Mouse (Mus musculus) lung, postnatal 0 days (tissue): ENCODE results near the gene Sergef. TPM values are rescaled to one million over a fixed set of nuclear protein-coding genes. Genes with fewer than 3 reads are reported as not detected.
"Not testable (repeated sequence)": the region's sequence is repeated elsewhere in the genome, so short reads cannot be mapped to it uniquely, and the experiment has no call there.

Source experiments
- ATAC-seq: fragments of 200-750 bp; cut with Nextera tagmentation; 2 replicates; pipeline ENCODE4 v1.8.0; 2017; ENCODE audit warnings: moderate library complexity
- DNase-seq: peaks from one replicate; pipeline ENCODE4 v3.0.0-alpha.2; 2016; ENCODE audit warnings: low spot score
- H3K27ac ChIP-seq: fragments of 300-500 bp; sonication (generic); 2 replicates; pipeline ENCODE4 v1.5.1; 2014; ENCODE audit warnings: antibody characterized with exemption, mild to moderate bottlenecking, low read length, mixed read lengths
- H3K27me3 ChIP-seq: fragments of 300-500 bp; sonication (generic); replicated peaks from 2 replicates; pipeline ENCODE4 v1.6.1; 2014; ENCODE audit warnings: low read length, mixed read lengths; ENCODE audit not compliant: insufficient read depth
- H3K36me3 ChIP-seq: fragments of 300-500 bp; sonication (generic); 2 replicates; pipeline ENCODE4 v1.6.1; 2014; ENCODE audit warnings: low read length, mixed read lengths; ENCODE audit not compliant: insufficient read depth
- H3K4me1 ChIP-seq: fragments of 300-500 bp; sonication (generic); 2 replicates; pipeline ENCODE4 v1.6.1; 2014; ENCODE audit warnings: antibody characterized with exemption, low read depth, low read length, mixed read lengths; ENCODE audit not compliant: insufficient read depth
- H3K4me2 ChIP-seq: fragments of 300-500 bp; sonication (generic); replicated peaks from 2 replicates; pipeline ENCODE4 v1.6.1; 2014; ENCODE audit warnings: low read depth, mild to moderate bottlenecking, low read length, moderate library complexity, mixed read lengths
- H3K4me3 ChIP-seq: fragments of 300-500 bp; sonication (generic); 2 replicates; pipeline ENCODE4 v1.5.1; 2014; ENCODE audit warnings: low read depth, low read length
- H3K9ac ChIP-seq: fragments of 300-500 bp; sonication (generic); replicated peaks from 2 replicates; pipeline ENCODE4 v1.6.1; 2014; ENCODE audit warnings: low read depth, mild to moderate bottlenecking
- H3K9me3 ChIP-seq: fragments of 300-500 bp; sonication (generic); 2 replicates; pipeline ENCODE4 v1.6.1; 2016; ENCODE audit warnings: low read length, mixed read lengths
- CTCF ChIP-seq: IDR thresholded peaks from 2 replicates; pipeline ENCODE4 v1.5.1; 2016; ENCODE audit warnings: antibody characterized with exemption, mild to moderate bottlenecking
- EP300 ChIP-seq: IDR thresholded peaks from 2 replicates; pipeline ENCODE4 v1.6.1; 2016; ENCODE audit warnings: antibody characterized with exemption, mild to moderate bottlenecking, control low read depth
- WGBS: fragments of 180-500 bp; shearing (Covaris S2); extraction: QIAGEN DNeasy Blood & Tissue Kit; methylation state at CpG from one replicate; pipeline ENCODE4 v1.1.7; 2014; 5-methylcytosine and 5-hydroxymethylcytosine counted together
- polyA plus RNA-seq: library from polyadenylated mRNA; unstranded; fragments of >200 nt; fragmentation: Nextera tagmentation; extraction: Ambion mirVana; gene quantifications from 2 replicates; pipeline ENCODE4 v1.2.1, GENCODE M21; 2015

Gene Sergef
- polyA plus RNA-seq = 7.2 and 8.3 TPM in 2 replicates

DNA sequence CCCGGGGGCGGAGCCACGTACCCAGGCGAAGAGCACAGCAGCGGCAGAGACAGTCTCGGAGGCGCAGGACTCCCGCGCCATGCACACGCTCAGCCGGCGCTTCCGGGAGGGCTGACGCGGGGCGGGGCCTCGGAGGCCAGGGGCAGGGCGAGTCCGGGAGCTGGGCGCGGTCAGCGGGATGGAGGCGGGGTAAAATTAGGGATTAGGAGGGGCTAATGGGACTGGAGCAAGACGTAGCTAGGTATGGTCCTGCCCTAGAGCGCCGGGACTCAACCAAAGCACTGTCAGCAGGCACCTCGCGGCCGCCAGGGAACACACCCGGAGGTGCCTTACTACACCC, at the start of gene Sergef:
Sergef (minus strand) TSS at position 116 of the 340 bp plus-strand sequence.
- H3K9ac ChIP-seq = peak within 1 kb of the TSS; percentile 44; the same call in 1 of the 2 replicates
- peak within 1 kb of the TSS; percentile 98 for H3K4me2 ChIP-seq
- TF ChIP-seq EP300 = no peak
- TF ChIP-seq CTCF = no peak
- no peaks in the 10 kb centered on the region for H3K36me3 ChIP-seq
- 0 out of 2 replicates have a peak, but pooled peaks cover 7% of the 10 kb centered on the region for H3K4me1 ChIP-seq
- H3K27me3 ChIP-seq = no peaks in the 10 kb centered on the region
- DNase-seq (peak; percentile 93), ATAC-seq (peak; percentile 98)
- H3K27ac ChIP-seq = 0 out of 2 replicates have a peak within 1 kb of the TSS, but pooled peaks have one; percentile 26
- H3K4me3 ChIP-seq = peak within 1 kb of the TSS; percentile 64
- 6% methylated on average over 24 of the region's 30 CpGs for WGBS
- H3K9me3 ChIP-seq = no peaks in the 10 kb centered on the region

DNA sequence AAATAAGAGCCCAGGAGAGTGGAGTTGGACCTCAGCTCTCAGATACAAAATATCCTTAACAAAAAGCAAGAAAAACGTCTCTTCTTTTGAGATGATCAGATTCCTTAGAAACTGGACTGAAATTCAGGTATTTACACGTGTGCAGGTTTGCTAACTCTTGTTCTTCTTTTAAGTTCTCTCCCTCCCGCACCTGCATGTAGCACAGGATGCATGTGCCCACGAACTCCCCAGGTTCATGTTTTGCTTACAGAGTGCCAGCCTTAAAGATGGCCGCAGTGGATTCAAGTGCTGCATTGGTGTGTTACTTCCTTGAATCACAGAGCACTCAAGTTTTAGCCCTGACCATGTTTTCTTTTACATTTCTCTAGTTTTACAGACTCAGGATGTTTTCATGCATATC, 47.2 kb upstream of the Sergef start:
- Histone ChIP-seq H3K4me1 (no peaks in the 10 kb centered on the region), H3K27me3 (no peaks in the 10 kb centered on the region), H3K9ac (no peak overlapping the region), H3K27ac (no peak overlapping the region), H3K9me3 (no peaks in the 10 kb centered on the region), H3K4me2 (no peak overlapping the region), H3K36me3 (peaks cover 10% of the 10 kb centered on the region; the same call in 1 of the 2 replicates), H3K4me3 (no peak overlapping the region)
- no peak for TF ChIP-seq CTCF
- TF ChIP-seq EP300 = no peak
- DNase-seq (no peak), ATAC-seq (no peak)
- 82% methylated on average over 5 of the region's 5 CpGs for WGBS

DNA sequence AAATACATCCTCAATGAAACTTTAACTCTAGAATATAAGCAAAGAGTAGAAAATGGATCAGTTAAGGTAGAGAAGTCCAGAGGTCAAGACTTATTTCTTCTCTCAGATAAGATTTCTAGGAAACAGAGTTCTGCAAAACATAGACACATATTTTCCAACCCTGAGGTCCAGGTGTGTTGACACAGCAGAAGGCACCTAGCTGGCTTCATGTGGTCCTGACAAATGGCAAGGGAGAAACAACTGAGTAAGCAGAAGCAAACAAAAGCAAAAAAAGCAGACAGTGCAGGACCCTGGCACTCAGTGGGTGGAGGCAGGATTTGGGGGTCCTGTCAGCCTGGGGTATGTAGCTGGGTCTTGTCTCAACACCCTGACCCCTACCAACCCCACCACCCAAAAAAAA, 41.1 kb upstream of the Sergef start:
- Histone ChIP-seq H3K9me3 (no peaks in the 10 kb centered on the region), H3K4me2 (no peak overlapping the region), H3K36me3 (no peaks in the 10 kb centered on the region), H3K27ac (no peak overlapping the region), H3K9ac (no peak overlapping the region), H3K4me3 (no peak overlapping the region), H3K4me1 (no peaks in the 10 kb centered on the region), H3K27me3 (no peaks in the 10 kb centered on the region)
- DNase-seq (no peak), ATAC-seq (no peak)
- TF ChIP-seq EP300 = no peak
- TF ChIP-seq CTCF = no peak

DNA sequence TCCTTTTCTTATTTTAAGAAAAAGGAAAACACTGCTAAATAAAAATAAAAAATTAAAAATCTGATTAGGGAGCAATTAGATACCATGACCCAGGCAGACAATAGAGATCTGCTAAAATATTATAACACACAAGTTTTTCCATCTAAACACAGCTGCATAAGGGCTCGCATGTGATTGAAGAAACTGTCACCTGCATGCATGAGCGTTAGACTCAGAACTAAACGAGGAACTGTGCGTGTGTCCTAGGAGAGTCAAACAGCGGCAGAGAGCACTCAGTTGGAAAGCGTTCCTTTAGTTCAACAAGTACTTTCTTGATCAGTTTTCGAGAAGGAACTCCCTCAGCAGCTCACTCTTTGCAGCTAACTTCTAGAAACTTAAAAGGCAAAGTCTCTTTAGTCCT, 39.4 kb upstream of the Sergef start:
- not testable (repeated sequence) for H3K36me3 ChIP-seq, H3K4me3 ChIP-seq, H3K27ac ChIP-seq, H3K27me3 ChIP-seq, DNase-seq, H3K9me3 ChIP-seq, ATAC-seq, H3K9ac ChIP-seq, H3K4me1 ChIP-seq, H3K4me2 ChIP-seq
- WGBS = 68% methylated on average over 7 of the region's 7 CpGs

DNA sequence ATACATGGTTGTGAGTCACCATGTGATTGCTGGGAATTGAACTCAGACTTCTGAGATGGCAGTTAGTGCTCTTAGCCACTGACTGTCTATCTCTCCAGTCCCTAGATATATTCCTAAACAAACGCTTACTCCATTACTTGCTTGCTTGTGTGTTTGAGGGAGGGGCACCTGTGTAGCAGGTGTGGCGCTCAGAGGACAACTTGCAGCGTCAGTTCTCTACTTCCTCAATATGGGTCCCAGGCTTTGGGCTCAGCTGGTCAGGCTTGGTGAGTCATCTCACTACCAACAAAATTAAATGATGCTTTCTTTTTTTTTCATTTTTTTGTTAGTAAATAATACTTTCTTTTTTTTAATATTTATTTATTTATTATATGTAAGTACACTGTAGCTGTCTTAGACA, 38.8 kb upstream of the Sergef start:
- Histone ChIP-seq H3K4me3 (no peak overlapping the region), H3K36me3 (no peaks in the 10 kb centered on the region), H3K27me3 (no peaks in the 10 kb centered on the region), H3K27ac (no peak overlapping the region), H3K9me3 (no peaks in the 10 kb centered on the region), H3K4me2 (no peak overlapping the region), H3K4me1 (no peaks in the 10 kb centered on the region), H3K9ac (no peak overlapping the region)
- no peak for TF ChIP-seq CTCF
- 85% methylated on average over 3 of the region's 3 CpGs for WGBS
- ATAC-seq (no peak), DNase-seq (no peak)

DNA sequence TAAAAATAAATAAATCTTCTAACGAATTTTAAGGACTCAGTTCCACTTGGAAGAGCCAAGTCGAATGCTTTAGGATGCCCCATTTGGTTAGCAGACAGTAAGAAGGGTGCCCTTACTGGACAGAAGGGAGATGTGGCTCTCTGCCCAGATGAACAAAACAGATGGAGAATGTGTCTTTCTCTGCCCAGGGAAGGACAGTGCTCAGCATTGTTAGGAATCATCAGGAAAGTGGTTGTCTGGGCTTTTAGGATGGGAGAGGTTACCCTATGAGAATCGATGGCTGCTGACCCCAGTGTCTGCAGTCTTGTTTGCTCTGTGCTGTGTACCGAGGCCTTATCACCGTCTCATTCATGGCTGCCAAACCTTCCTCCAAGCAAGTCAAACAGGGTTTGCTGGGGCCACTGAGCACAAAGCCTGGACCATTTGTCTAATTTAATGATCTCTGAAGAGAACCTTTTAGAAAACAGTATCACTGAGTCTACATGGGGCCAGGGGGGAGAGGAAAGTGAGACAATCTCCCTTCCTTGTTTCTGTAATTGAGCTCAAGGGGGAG, 37.3 kb upstream of the Sergef start:
- Histone ChIP-seq H3K36me3 (no peaks in the 10 kb centered on the region), H3K27me3 (no peaks in the 10 kb centered on the region), H3K4me3 (no peak overlapping the region), H3K4me2 (no peak overlapping the region), H3K9me3 (no peaks in the 10 kb centered on the region), H3K9ac (no peak overlapping the region), H3K27ac (no peak overlapping the region), H3K4me1 (no peaks in the 10 kb centered on the region)
- no peak for ATAC-seq
- WGBS = 47% methylated on average over 5 of the region's 5 CpGs
- no peak for DNase-seq
- TF ChIP-seq EP300 (no peak), CTCF (no peak)

DNA sequence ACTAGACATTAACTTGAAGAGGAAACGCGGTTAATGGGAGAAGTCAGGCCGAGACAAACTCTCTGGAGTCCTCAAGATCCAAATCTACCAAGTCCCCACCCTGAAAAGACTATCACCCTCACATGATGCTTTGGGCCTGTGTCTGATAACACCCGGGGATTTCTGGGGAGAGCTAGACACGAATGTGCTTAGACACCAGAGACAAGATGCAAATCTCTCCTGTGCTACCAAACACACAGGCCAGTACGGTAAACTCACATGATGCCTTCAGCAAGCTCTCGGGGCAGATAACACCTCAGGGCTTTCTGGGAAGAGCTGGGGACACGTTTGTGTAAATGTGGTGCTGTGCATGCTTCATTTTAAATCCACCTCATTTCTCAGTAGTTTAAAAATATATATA, 36.3 kb upstream of the Sergef start:
- Histone ChIP-seq H3K27ac (no peak overlapping the region), H3K9ac (no peak overlapping the region), H3K4me3 (no peak overlapping the region), H3K9me3 (no peaks in the 10 kb centered on the region), H3K27me3 (no peaks in the 10 kb centered on the region), H3K4me2 (no peak overlapping the region), H3K4me1 (no peaks in the 10 kb centered on the region), H3K36me3 (no peaks in the 10 kb centered on the region)
- ATAC-seq (no peak), DNase-seq (no peak)
- 73% methylated on average over 8 of the region's 8 CpGs for WGBS
- TF ChIP-seq CTCF = no peak
- TF ChIP-seq EP300 = no peak
